Mouse (Mus musculus): ENCODE measurements around the gene Mrm1. TPM values are rescaled to one million over a fixed set of nuclear protein-coding genes. Genes with fewer than 3 reads are reported as not detected.
A peak's percentile ranks its signal among the peaks of the same experiment; 100 is the strongest.

Gene Mrm1
- polyA plus RNA-seq, 1 experiment from 2014 or later = 8.9 TPM

DNA sequence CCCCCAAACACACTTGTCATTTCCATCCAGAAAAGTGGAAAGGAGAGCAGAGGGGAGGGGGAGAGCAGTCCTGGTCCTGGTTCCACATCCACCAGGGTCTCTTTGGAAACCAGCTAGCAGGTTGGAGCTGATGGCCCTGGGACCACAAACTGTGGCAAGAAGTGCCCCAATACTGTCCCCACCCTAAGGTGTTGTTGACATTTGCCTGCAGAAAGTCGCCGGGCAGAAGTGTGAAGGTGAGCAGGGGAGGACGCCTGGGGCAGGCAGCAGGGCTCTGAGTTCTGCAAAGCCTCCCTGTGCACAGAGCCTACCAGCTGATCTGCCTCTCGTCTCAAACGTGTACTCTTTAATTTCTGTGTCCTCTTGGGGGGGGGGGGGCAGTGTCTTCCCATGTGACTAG, 54.2 kb downstream of the Mrm1 start:
- Histone ChIP-seq H3K9me3 (ENCODE audit: control insufficient read depth) (no peaks in the 10 kb centered on the region), H3K4me2 (replicated peaks; ENCODE audit: low read depth) (no peak overlapping the region), H3K36me3 (ENCODE audit: control insufficient read depth, insufficient read depth) (no peaks in the 10 kb centered on the region), H3K4me3 (ENCODE audit: low read depth, low read length) (no peak overlapping the region), H3K9ac (ENCODE audit: low read depth, low read length) (no peak overlapping the region), H3K27me3 (replicated peaks; ENCODE audit: control insufficient read depth, insufficient read depth, low read length) (no peaks in the 10 kb centered on the region), H3K27ac (ENCODE audit: low read depth, low read length) (no peak overlapping the region), H3K4me1 (replicated peaks; ENCODE audit: control insufficient read depth, insufficient read depth, low read length) (no peaks in the 10 kb centered on the region)
- no peak for TF ChIP-seq CTCF (IDR thresholded peaks at IDR 0.05; ENCODE audit: low read depth)
- 20% methylated on average over 5 of the region's 5 CpGs for WGBS
- ATAC-seq = no peak

DNA sequence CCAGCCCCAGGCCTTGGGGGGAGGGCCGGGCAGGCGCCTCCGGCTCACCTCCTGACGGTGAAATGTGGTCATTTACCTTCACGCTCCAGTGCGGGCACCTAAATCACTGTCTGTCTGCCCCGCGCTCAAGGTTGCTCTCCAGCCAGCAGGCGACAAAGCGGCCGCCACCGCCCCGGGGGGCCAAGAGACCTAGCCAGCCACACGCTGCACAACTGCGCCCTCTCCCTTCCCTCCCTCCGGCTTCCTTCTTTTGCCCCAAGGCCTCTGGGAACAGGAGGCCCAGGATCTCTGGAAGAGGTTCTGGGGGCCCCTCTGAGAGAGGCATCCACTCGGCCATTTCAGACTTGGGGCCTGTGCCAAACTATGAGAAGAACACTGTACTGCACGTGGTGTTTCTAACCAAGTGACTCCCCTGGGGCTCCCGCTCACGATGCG, 54.8 kb downstream of the Mrm1 start:
- Histone ChIP-seq H3K4me3 (ENCODE audit: low read depth, low read length) (no peak overlapping the region), H3K4me1 (replicated peaks; ENCODE audit: control insufficient read depth, insufficient read depth, low read length) (no peaks in the 10 kb centered on the region)
- 9% methylated on average over 21 of the region's 21 CpGs for WGBS

DNA sequence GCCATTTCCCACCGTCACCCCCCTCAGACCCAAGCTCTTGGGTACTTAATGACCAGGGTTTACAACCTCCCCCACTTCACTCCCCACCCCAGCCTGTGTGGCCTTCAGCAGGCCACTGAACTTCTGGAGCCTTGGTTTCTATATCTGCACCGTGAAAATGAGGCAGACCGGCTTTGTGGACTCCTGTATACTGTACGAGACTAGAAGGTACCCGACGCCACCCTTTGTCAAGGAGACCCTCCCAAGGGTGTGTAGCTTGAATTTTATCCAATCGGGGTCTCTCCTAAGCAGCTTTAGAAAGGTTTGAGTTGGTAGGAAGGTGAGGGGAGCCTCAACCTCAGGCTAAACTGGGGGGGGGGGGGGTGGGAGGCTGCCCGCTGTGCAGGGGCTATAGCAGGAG, 55.2 kb downstream of the Mrm1 start:
- H3K27me3 ChIP-seq (replicated peaks; ENCODE audit: control insufficient read depth, insufficient read depth, low read length) = no peaks in the 10 kb centered on the region
- H3K36me3 ChIP-seq (ENCODE audit: control insufficient read depth, insufficient read depth) = no peaks in the 10 kb centered on the region
- no peak overlapping the region for H3K4me3 ChIP-seq (ENCODE audit: low read depth, low read length)
- no peaks in the 10 kb centered on the region for H3K4me1 ChIP-seq (replicated peaks; ENCODE audit: control insufficient read depth, insufficient read depth, low read length)
- ATAC-seq = no peak
- no peaks in the 10 kb centered on the region for H3K9me3 ChIP-seq (ENCODE audit: control insufficient read depth)
- 16% methylated on average over 8 of the region's 8 CpGs for WGBS
- TF ChIP-seq CTCF (IDR thresholded peaks at IDR 0.05; ENCODE audit: low read depth) = no peak
- H3K9ac ChIP-seq (ENCODE audit: low read depth, low read length) = no peak overlapping the region
- H3K27ac ChIP-seq (ENCODE audit: low read depth, low read length) = no peak overlapping the region
- H3K4me2 ChIP-seq (replicated peaks; ENCODE audit: low read depth) = peak overlapping the region; percentile 40

More for the DNA sequence above, 54.8 kb downstream of the Mrm1 start:
- Histone ChIP-seq H3K4me2 (replicated peaks; ENCODE audit: low read depth) (peak overlapping the region; percentile 40), H3K27ac (ENCODE audit: low read depth, low read length) (no peak overlapping the region), H3K27me3 (replicated peaks; ENCODE audit: control insufficient read depth, insufficient read depth, low read length) (no peaks in the 10 kb centered on the region), H3K36me3 (ENCODE audit: control insufficient read depth, insufficient read depth) (no peaks in the 10 kb centered on the region), H3K9ac (ENCODE audit: low read depth, low read length) (no peak overlapping the region), H3K9me3 (ENCODE audit: control insufficient read depth) (no peaks in the 10 kb centered on the region)
- no peak for ATAC-seq
- TF ChIP-seq CTCF (IDR thresholded peaks at IDR 0.05; ENCODE audit: low read depth) = peak; percentile 13; the same call in 1 of the 2 replicates

Other genes starting within 250 kb of the Mrm1 start
- gene Dhrs11, start 9.5 kb upstream of the Mrm1 start, polyA plus RNA-seq (2015; fragmentation: Nextera tagmentation; extraction: Ambion mirVana) = 129 and 141 TPM in 2 replicates
- 75.0 and 89.9 TPM in 2 replicates for gene Ggnbp2, start 51.3 kb upstream of the Mrm1 start, polyA plus RNA-seq (2015; fragmentation: Nextera tagmentation; extraction: Ambion mirVana)
- 3.6 and 3.9 TPM in 2 replicates for gene Myo19, start 60.6 kb upstream of the Mrm1 start, polyA plus RNA-seq (2015; fragmentation: Nextera tagmentation; extraction: Ambion mirVana)
- 1.3 and 1.5 TPM in 2 replicates for gene Pigw, start 60.8 kb upstream of the Mrm1 start, polyA plus RNA-seq (2015; fragmentation: Nextera tagmentation; extraction: Ambion mirVana)
- gene Znhit3, start 96.9 kb upstream of the Mrm1 start, polyA plus RNA-seq (2015; fragmentation: Nextera tagmentation; extraction: Ambion mirVana) = 22.6 and 23.5 TPM in 2 replicates
- gene Car4, start 138.3 kb upstream of the Mrm1 start, polyA plus RNA-seq (2015; fragmentation: Nextera tagmentation; extraction: Ambion mirVana) = 0.33 and 0.64 TPM in 2 replicates